Mouse (Mus musculus) gastrocnemius, postnatal 4 days (tissue): ENCODE results near the gene 1500009L16Rik. TPM values are rescaled to one million over a fixed set of nuclear protein-coding genes. Genes with fewer than 3 reads are reported as not detected.

Experiments
- DNase-seq, 2 experiments: peaks; one replicate each; pipeline ENCODE4 v3.0.0; 2021 to 2022; ENCODE audit warnings: low spot score in 2 of 2, mixed read lengths in 2 of 2
- long read RNA-seq, 2 experiments: library from polyadenylated mRNA; stranded (forward); transcript quantifications; one replicate each; pipeline ENCODE4 v2.0.0; 2021
- total RNA-seq, 2 experiments: library from RNA; stranded (reverse); gene quantifications; 2 replicates each; pipeline ENCODE4 v1.2.3; 2021

Gene 1500009L16Rik
- 10 to 100 TPM in 1 of 2 experiments, 1 to 10 TPM in 1; 7.3 to 10.2 TPM for total RNA-seq
- long read RNA-seq, experiment 1, partial matches to known transcripts = 0 of 3 reads
- long read RNA-seq, experiment 1, other reads (novel, unspliced or antisense) = 0 of 3 reads
- long read RNA-seq, experiment 2, partial matches to known transcripts = 0 of 1 reads
- long read RNA-seq, experiment 2, other reads (novel, unspliced or antisense) = 0 of 1 reads

- peak; percentile 45 to 66 for DNase-seq
Observed at GRCm38 (mm10) chr10:83722579-83723031, at the start of gene 1500009L16Rik. 1500009L16Rik (plus strand) TSS chr10:83722865.

DNA sequence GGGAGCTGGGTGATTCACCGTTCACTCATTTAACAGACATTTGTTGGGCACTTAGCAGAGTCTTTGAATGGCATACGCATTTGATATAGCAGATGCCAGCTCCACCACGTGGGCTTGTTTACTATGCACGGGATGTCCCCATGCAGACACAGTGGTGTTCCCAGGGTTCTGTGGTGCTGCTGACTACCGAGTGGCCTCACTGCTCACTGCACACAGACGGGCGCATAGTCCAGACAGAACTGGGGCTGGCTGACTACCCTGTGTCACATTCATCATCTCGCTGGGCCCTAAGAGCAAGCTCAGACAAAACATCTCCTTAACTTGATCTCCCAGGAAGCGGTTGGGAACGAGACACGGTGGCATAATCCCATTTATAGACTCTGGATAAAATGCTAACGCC is 41.3 kb upstream of the 1500009L16Rik start:
- no peak for DNase-seq

- no peak for DNase-seq
Observed at GRCm38 (mm10) chr10:83688215-83688614, 34.5 kb upstream of the 1500009L16Rik start.

- no peak for DNase-seq
Observed at GRCm38 (mm10) chr10:83692175-83692895, 30.3 kb upstream of the 1500009L16Rik start.

DNA sequence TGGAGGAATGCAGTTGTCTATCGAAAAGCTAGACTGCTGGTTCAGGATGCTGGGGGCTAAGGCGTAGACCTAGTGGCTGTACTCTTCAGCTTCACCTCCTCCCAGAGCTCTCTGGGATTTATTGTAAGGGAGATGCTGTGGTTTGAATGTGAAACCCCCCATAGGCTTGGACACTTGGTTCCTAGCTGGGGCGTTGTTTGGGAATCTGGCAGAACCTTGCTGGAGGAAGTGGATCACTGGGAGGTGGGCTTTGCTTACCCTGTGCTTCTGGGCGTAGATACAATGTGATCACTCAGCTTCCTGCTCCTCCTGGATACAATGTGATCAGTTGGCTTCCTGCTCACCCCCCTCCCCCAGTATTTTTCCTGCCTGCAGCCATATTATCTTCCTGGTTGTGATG is 26.4 kb upstream of the 1500009L16Rik start:
- no peak for DNase-seq

DNA sequence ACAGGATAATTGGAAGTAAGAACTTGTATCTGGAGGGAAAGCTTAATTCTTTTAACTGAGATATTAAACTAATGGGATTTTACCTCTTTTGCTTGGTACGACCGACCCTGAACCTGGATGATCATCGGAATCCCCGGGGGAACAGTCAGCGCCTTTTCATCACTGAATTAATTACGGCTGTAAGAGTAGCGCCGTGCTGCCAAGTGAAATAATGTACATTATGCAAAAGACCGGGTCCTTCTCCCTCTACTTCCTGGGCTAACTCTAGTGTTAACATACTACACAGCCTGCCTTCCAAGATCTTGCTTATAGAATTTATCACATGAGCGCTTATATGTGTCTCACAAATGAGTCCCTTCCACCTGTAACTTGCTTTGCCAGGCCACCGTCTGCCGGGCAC is 16.0 kb upstream of the 1500009L16Rik start:
- no peak for DNase-seq

DNA sequence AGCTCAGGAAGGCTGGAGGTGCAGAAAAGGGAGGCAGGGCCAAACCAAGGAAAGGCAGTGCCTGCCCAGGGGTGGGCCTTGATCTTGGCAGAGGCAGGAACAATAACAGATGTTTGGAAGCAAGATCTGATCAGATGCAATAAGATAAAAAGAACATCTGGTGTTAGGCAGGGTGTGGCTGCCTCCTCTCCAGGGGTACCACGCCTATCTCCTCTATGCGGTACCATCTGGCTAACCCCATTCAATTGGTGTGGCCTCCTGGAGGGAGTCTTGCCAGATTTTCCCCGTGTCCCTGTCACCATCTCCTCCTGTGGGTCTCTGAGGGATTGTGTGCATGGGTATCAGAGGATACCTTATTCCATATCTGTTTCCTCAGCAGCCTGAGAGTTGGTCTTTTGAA is 12.7 kb upstream of the 1500009L16Rik start:
- DNase-seq = no peak

DNA sequence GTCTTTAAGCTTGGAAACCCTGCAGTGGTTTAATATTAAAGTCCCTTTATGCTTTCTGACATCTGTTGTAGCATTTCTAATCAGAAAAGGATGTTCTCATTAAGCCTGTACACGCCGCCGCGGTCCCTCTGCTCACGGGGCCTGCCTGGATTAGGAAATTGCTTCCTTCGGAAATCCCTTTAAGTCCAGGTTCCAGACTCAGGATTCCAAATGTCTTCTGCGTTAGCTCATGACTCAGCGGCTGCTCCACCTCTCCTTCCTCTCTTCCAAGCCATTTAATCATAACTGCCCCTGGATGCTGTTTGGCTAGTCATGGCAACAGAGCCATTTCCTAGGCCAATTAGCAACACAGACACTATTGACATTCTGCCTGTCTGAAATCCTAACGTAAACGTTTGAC is 10.9 kb upstream of the 1500009L16Rik start:
- DNase-seq = no peak

- DNase-seq = no peak
Observed at GRCm38 (mm10) chr10:83718855-83719474, 3.7 kb upstream of the 1500009L16Rik start.

- peak in 1 of 2 experiments; percentile 32 for DNase-seq
Observed at GRCm38 (mm10) chr10:83723055-83723454, 390 bp downstream of the 1500009L16Rik start.

GRCm38 (mm10) chr10:83724351-83725059 is 1.8 kb downstream of the 1500009L16Rik start:
- DNase-seq = no peak

- DNase-seq = peak in 1 of 2 experiments; percentile 32
Observed at GRCm38 (mm10) chr10:83726164-83726563, 3.5 kb downstream of the 1500009L16Rik start.

- DNase-seq = no peak
Observed at GRCm38 (mm10) chr10:83727846-83728245, 5.2 kb downstream of the 1500009L16Rik start.

GRCm38 (mm10) chr10:83728529-83728928 is 5.9 kb downstream of the 1500009L16Rik start:
- DNase-seq = no peak

- no peak for DNase-seq
Observed at GRCm38 (mm10) chr10:83729076-83729475, 6.4 kb downstream of the 1500009L16Rik start.

DNA sequence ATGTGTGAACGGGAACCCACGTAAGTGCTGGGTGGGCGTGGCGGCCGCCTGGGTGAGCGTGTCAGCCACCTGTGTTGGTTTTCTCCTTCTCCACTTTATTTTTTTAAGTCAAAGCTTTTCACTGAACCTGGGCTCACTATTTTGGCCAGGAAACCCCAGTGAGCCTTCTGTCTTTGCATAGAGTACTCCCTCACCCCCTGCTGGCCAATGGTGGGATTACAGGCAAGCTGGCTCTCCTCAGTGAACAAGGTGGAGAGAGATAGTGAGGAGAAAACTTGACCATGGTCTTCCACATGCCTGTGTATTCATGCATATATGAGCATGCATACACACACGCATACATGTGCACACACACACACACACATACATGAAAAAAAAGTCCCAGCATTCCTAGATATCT is 6.8 kb downstream of the 1500009L16Rik start:
- DNase-seq = peak; percentile 85 to 89

GRCm38 (mm10) chr10:83733725-83734124 is 11.1 kb downstream of the 1500009L16Rik start:
- DNase-seq = no peak

DNA sequence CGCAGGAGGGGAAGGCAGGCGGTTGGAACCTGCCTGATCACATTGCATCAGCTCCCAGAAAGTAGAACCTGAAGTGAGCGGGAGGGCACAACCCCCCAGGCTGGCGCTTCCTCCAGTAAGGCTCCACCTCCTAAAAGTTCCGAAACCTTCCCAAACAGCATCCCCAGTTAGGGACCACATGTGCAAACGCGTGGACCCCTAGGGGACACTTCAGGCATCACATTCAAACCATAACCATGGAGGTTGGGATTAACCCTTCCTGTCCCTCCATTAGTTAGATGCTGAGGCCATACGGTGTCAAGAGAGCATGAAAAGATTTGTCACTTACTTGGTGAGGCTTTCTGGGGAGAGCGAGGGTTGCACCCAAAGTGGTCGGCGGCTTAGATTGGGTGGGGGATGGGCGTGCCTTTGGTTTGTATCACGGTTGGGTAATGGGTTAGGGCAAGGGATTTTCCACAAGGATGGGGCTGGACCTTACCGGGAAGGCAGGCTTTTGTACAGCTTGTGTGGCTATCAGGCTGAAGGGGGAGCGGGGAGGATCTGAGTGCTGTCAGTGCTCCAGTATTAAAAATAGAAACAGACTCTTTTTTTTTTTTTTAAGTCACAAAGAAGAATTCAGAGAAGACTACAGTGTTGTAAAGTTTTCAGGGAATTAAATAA is 16.5 kb downstream of the 1500009L16Rik start:
- DNase-seq = no peak

GRCm38 (mm10) chr10:83744656-83745055 is 22.0 kb downstream of the 1500009L16Rik start:
- DNase-seq = no peak

GRCm38 (mm10) chr10:83753056-83753455 is 30.4 kb downstream of the 1500009L16Rik start:
- DNase-seq = no peak
